In the genomic region with DNA sequence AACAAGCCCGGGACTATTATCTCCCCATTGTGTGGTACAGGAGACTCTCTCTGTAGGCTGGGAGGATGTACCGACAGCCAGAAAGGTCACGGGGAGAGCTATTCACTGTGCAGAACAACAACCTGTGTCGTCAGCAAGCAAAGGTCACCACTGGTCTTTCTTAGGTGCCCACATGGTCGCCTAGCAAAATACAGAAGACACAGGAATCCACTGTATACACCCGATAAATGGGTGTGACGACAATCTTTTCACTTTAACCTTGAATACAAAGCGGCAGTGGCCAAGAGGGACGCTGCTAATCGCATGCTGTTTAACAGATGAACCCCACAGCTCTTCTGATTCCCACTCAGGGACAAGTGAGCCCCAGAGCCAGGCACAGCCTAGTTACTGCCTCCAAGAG, we compare ENCODE assay signal across 12 mouse cellular contexts.
DNase-seq lines count a peak whose midpoint lies in the region; ATAC-seq and TF ChIP-seq lines count a peak whose summit lies in the region.
"Had no signal": no experiment of that assay in that cellular context is flagged by ENCODE, and none has a peak within 500 bp of the region (broad histone marks: within the 10 kb centered on the region; RNA-seq: fewer than 3 reads in every experiment).

No protein-coding gene starts in this region.

- peak; percentile 42 for DNase-seq in brain, embryonic 14.5 days (ENCODE audit: low read depth)
- peak; percentile 45 for DNase-seq in hindbrain, embryonic 11.5 days (ENCODE audit: low spot score)
- DNase-seq in lung, postnatal 36 days = no peak
- DNase-seq in spleen, postnatal 4 days (ENCODE audit: low spot score in 2 of 2) = no peak
- DNase-seq: heart, adult 11 months; heart, postnatal 36 days; kidney, postnatal 25 days; thymus, postnatal 14 days had no signal

- no peak overlapping the region for H3K4me3 ChIP-seq in hindbrain, embryonic 11.5 days (ENCODE audit: low read depth, low read length)
- H3K4me3 ChIP-seq in midbrain, embryonic 15.5 days = no peak overlapping the region

- no peak for TF ChIP-seq POLR2A in brain, embryonic 14.5 days (IDR thresholded peaks at IDR 0.05; ENCODE audit: borderline replicate concordance, extremely low read depth, insufficient read depth, insufficient read length, poor library complexity, severe bottlenecking)

- H3K4me2 ChIP-seq in hindbrain, embryonic 11.5 days (replicated peaks; ENCODE audit: low read depth, low read length) = peak overlapping the region; percentile 9
- peak overlapping the region; percentile 42 for H3K4me2 ChIP-seq in midbrain, embryonic 15.5 days

- H3K36me3 ChIP-seq in hindbrain, embryonic 11.5 days (ENCODE audit: control insufficient read depth, insufficient read depth, low read length) = no peaks in the 10 kb centered on the region
- no peaks in the 10 kb centered on the region for H3K36me3 ChIP-seq in midbrain, embryonic 15.5 days (replicated peaks)

- no peak for TF ChIP-seq CTCF in brain, embryonic 14.5 days (IDR thresholded peaks at IDR 0.05; ENCODE audit: borderline replicate concordance, extremely low read depth, insufficient read depth, insufficient read length)

- ATAC-seq in CD4-positive, CD25-positive, alpha-beta regulatory T cell, adult 4 months = peak; percentile 38
- ATAC-seq in hindbrain, embryonic 11.5 days (ENCODE audit: low FRiP score) = peak; percentile 88
- peak; percentile 79 for ATAC-seq in midbrain, embryonic 15.5 days (replicated peaks)
- ATAC-seq in erythroblast, adult 5-6 weeks (replicated peaks; ENCODE audit: low FRiP score, poor library complexity, severe bottlenecking) = no peak

- no peaks in the 10 kb centered on the region for H3K4me1 ChIP-seq in hindbrain, embryonic 11.5 days (replicated peaks; ENCODE audit: control insufficient read depth, insufficient read depth, low read length)
- peaks cover 8% of the 10 kb centered on the region; the same call in 1 of the 2 replicates for H3K4me1 ChIP-seq in midbrain, embryonic 15.5 days

- WGBS in hindbrain, embryonic 11.5 days = 34% methylated on average over 10 of the region's 10 CpGs
- WGBS in midbrain, embryonic 15.5 days = 31% methylated on average over 10 of the region's 10 CpGs

- no peak overlapping the region for H3K9ac ChIP-seq in hindbrain, embryonic 11.5 days (ENCODE audit: low read depth, low read length)
- no peak overlapping the region for H3K9ac ChIP-seq in midbrain, embryonic 15.5 days
- H3K9ac ChIP-seq: liver, embryonic 14.5 days had no signal

- no peaks in the 10 kb centered on the region for H3K9me3 ChIP-seq in hindbrain, embryonic 11.5 days (ENCODE audit: control insufficient read depth, low read length)
- H3K9me3 ChIP-seq in midbrain, embryonic 15.5 days = no peaks in the 10 kb centered on the region

- no peaks in the 10 kb centered on the region for H3K27me3 ChIP-seq in hindbrain, embryonic 11.5 days (ENCODE audit: control insufficient read depth, insufficient read depth, low read length)
- no peaks in the 10 kb centered on the region for H3K27me3 ChIP-seq in midbrain, embryonic 15.5 days (replicated peaks)

- no peak overlapping the region for H3K27ac ChIP-seq in hindbrain, embryonic 11.5 days (ENCODE audit: low read depth, low read length)
- no peak overlapping the region for H3K27ac ChIP-seq in midbrain, embryonic 15.5 days
- H3K27ac ChIP-seq: liver, embryonic 14.5 days had no signal

Comparison
In these comparisons a context has a peak if more than half of its experiments do, and no peak if none do; other contexts are left out.
1. DNase-seq: peak in brain, embryonic 14.5 days (single experiment) and hindbrain, embryonic 11.5 days (single experiment); none in lung, postnatal 36 days (single experiment) and spleen, postnatal 4 days (0 of 2).